Mouse (Mus musculus): ENCODE measurements at regions not wholly inside any gene's neighbourhood (a gene's known extent, or its start where the extent isn't known, plus 50 kb on each side); places are given as distances from the start of the nearest gene placed in this dataset.

DNA sequence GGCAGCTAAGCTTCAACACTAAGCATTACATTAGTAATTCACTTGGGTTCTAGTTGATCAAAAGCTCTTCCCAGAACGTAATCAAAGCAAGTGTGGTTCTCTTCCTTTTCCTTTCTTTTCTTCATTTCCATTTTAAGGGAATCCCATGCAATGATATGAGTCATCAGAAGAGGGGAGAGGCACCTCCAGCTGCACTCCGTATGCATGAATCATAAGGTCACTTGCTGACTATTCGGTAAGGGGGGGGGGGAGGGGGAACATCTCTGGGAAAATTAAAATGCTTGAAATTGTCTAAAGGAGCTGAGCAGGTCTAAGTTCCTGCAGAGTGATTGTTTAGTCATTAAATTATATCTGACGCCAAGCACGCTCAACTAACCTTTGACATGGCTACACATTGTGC, 275.9 kb downstream of the Arl4a start:
- Histone ChIP-seq H3K4me3 (ENCODE audit: low read depth, low read length) (no peak overlapping the region), H3K27ac (ENCODE audit: low read length) (no peak overlapping the region), H3K4me1 (ENCODE audit: control insufficient read depth, insufficient read depth, low read length) (no peaks in the 10 kb centered on the region; the same call in 1 of the 2 replicates), H3K4me2 (replicated peaks; ENCODE audit: low read depth, low read length) (no peak overlapping the region), H3K27me3 (ENCODE audit: control insufficient read depth, insufficient read depth, low read length) (no peaks in the 10 kb centered on the region), H3K9me3 (ENCODE audit: control insufficient read depth, low read depth, low read length) (no peaks in the 10 kb centered on the region), H3K9ac (replicated peaks; ENCODE audit: low read depth, low read length) (no peak overlapping the region), H3K36me3 (ENCODE audit: control insufficient read depth, insufficient read depth, low read length) (no peaks in the 10 kb centered on the region)
- WGBS, result 39% methylated on average over 5 of the region's 5 CpGs
- no peak for ATAC-seq (ENCODE audit: insufficient number of reproducible peaks, insufficient read depth, low FRiP score, low read depth)

DNA sequence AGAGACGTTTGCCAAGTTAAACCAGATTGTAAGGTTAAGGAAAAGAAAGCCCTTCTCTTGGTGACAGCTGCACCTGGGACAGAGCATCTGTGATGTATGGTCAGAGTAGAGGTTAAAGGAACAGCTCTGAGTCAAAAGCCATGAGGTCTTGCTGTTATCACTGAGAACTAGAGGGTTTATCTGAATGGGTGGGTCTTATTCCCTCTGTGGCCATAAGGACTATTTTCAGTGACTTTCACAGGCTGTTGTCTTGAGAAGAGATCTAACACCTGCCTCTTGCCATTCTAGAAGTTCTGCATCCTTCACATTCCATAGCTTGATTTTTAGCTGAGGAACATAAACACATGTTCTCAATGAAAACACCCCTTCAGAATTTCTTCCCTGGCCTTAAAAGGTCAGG, 276.5 kb downstream of the Arl4a start:
- WGBS, result 26% methylated on average over 1 of the region's 1 CpGs
- Histone ChIP-seq H3K36me3 (ENCODE audit: control insufficient read depth, insufficient read depth, low read length) (no peaks in the 10 kb centered on the region), H3K4me3 (ENCODE audit: low read depth, low read length) (no peak overlapping the region), H3K9ac (replicated peaks; ENCODE audit: low read depth, low read length) (no peak overlapping the region), H3K4me2 (replicated peaks; ENCODE audit: low read depth, low read length) (no peak overlapping the region), H3K4me1 (ENCODE audit: control insufficient read depth, insufficient read depth, low read length) (no peaks in the 10 kb centered on the region; the same call in 1 of the 2 replicates), H3K27me3 (ENCODE audit: control insufficient read depth, insufficient read depth, low read length) (no peaks in the 10 kb centered on the region), H3K27ac (ENCODE audit: low read length) (no peak overlapping the region), H3K9me3 (ENCODE audit: control insufficient read depth, low read depth, low read length) (no peaks in the 10 kb centered on the region)
- no peak for ATAC-seq (ENCODE audit: insufficient number of reproducible peaks, insufficient read depth, low FRiP score, low read depth)

DNA sequence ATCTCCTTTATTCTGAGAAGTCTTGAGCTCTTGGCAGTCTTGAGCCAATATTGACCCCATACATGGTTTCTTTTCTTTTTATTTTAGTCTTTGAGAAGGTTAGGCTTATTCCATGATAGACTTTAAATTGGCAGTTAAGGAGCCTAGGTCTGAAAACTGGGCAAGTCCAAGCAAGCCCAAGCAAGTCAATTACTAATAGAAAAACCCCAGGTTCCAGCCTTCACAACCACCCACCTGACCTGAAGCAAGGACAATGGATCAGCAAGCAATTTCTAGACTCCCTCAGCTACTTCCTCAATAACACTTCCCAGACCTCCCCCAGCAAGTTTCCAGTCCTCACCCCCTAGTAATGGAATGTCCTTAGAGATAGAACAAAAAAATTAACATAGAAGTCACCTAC, 279.9 kb downstream of the Arl4a start:
- Histone ChIP-seq H3K9me3 (ENCODE audit: control insufficient read depth, low read depth, low read length) (no peaks in the 10 kb centered on the region), H3K4me3 (ENCODE audit: low read depth, low read length) (no peak overlapping the region), H3K27me3 (ENCODE audit: control insufficient read depth, insufficient read depth, low read length) (no peaks in the 10 kb centered on the region), H3K9ac (replicated peaks; ENCODE audit: low read depth, low read length) (no peak overlapping the region), H3K27ac (ENCODE audit: low read length) (no peak overlapping the region), H3K4me2 (replicated peaks; ENCODE audit: low read depth, low read length) (no peak overlapping the region), H3K4me1 (ENCODE audit: control insufficient read depth, insufficient read depth, low read length) (no peaks in the 10 kb centered on the region; the same call in 1 of the 2 replicates), H3K36me3 (ENCODE audit: control insufficient read depth, insufficient read depth, low read length) (no peaks in the 10 kb centered on the region)
- no peak for ATAC-seq (ENCODE audit: insufficient number of reproducible peaks, insufficient read depth, low FRiP score, low read depth)

DNA sequence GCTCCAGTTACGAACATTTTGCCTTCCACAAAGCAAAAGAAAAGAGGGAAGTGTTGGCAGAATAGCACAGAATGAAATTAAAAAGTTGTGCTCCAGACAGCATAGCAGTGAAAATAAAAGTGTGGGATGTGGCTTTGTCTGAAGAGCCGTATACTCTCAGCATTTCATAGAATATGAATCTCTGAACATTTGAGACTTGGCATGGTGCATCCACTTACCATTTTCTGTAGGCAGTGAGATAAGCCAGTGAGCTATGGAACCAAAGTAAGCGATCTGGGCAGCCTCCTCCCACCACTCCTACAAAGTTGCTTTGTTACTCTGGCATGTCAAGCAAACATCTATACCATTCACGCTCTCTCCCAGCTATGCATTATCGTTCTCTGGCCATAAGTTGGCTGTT, 286.0 kb downstream of the Arl4a start:
- ATAC-seq (ENCODE audit: insufficient number of reproducible peaks, insufficient read depth, low FRiP score, low read depth), result no peak

DNA sequence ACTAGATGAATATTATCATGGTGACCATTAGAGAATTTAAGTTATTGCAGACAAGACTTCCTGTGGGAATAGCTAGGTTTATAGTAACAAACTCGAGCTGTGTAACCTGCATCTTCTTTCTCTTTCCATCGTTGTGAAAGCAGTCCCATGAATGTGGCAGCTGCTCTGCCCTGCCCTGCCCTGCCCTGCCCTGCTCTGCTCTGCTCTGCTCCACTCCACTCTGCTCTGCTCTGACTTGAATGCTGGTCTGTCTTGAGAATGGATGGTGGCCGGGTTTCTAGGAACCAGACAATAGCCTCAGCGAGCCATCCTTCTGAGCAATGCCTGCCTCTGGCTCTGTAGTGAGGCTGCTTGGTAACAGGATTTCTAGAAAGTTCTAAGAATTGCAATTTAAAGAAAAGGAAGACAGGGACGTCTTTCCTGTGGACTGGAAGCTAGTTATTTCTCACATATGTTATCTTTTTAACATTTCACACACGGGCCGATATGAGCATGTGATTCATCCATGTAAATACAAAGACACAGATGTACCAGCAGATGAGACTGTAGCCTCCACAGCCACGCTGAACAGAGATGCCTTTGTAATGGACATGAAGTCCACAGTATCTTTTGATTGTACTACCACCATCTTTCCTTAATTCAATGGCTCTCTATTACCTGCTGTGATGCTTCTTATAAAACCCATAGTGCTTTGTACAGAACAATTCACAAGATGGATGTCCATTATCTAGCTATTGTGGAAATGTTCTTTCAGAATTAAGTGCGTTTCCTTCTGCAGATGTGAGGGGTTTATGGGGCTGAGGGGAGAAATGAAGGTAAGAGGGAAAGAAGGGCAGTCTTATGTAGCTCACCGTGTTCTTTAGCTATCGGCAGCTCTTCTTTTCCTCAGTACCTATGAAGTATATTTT, 295.4 kb downstream of the Arl4a start:
- no peak overlapping the region for H3K4me3 ChIP-seq (ENCODE audit: low read depth, low read length)
- no peaks in the 10 kb centered on the region for H3K36me3 ChIP-seq (ENCODE audit: control insufficient read depth, insufficient read depth, low read length)
- no peak for ATAC-seq (ENCODE audit: insufficient number of reproducible peaks, insufficient read depth, low FRiP score, low read depth)
- no peak overlapping the region for H3K9ac ChIP-seq (replicated peaks; ENCODE audit: low read depth, low read length)
- H3K27me3 ChIP-seq (ENCODE audit: control insufficient read depth, insufficient read depth, low read length), result no peaks in the 10 kb centered on the region
- WGBS, result 62% methylated on average over 11 of the region's 11 CpGs
- H3K9me3 ChIP-seq (ENCODE audit: control insufficient read depth, low read depth, low read length), result no peaks in the 10 kb centered on the region
- no peaks in the 10 kb centered on the region for H3K4me1 ChIP-seq (ENCODE audit: control insufficient read depth, insufficient read depth, low read length)
- H3K27ac ChIP-seq (ENCODE audit: low read length), result no peak overlapping the region
- no peak overlapping the region for H3K4me2 ChIP-seq (replicated peaks; ENCODE audit: low read depth, low read length)

More for the DNA sequence above, 286.0 kb downstream of the Arl4a start:
- no peaks in the 10 kb centered on the region for H3K4me1 ChIP-seq (ENCODE audit: control insufficient read depth, insufficient read depth, low read length)
- no peak overlapping the region for H3K9ac ChIP-seq (replicated peaks; ENCODE audit: low read depth, low read length)
- no peak overlapping the region for H3K27ac ChIP-seq (ENCODE audit: low read length)
- WGBS, result 78% methylated on average over 5 of the region's 5 CpGs
- no peak overlapping the region for H3K4me2 ChIP-seq (replicated peaks; ENCODE audit: low read depth, low read length)
- no peaks in the 10 kb centered on the region for H3K9me3 ChIP-seq (ENCODE audit: control insufficient read depth, low read depth, low read length)
- H3K27me3 ChIP-seq (ENCODE audit: control insufficient read depth, insufficient read depth, low read length), result no peaks in the 10 kb centered on the region
- H3K4me3 ChIP-seq (ENCODE audit: low read depth, low read length), result no peak overlapping the region
- no peaks in the 10 kb centered on the region for H3K36me3 ChIP-seq (ENCODE audit: control insufficient read depth, insufficient read depth, low read length)

DNA sequence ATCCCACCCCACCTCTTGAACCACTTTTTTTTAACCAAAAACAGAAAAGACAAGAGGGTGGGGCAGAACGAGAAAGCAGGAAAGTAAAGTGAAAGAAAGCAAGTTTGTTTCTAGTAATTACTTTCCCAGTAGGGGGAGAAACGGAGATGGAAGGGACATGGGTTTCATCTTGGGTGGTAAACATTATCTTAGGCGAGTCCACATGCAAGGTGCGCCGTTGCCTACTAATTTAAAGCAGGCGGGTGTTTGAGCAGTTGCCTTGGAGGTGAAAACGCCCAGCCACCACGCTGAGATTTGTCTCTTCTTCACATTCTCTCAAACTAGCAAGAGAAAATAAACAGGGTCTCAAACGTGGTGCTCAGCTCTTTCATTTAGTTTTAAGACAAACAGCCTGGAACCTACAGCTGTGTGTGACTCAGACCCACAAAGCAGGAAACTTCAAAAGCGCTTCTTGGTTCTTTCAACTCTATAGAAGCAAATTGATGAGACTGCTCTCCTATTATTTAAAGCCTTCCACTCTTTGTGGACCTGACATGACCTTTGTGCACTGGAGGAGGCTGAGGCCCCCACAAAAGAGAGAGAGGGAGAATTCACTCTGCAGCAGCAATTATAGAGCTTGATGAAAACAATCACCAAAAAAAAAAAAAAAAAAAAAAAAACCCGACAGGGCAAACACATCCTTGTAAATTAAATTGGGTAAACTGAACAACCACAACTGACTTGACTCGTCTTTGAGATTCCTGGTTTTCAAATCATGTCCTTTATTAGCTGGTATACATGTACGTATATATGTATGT, 296.6 kb downstream of the Arl4a start:
- 25% methylated on average over 13 of the region's 13 CpGs for WGBS
- Histone ChIP-seq H3K4me1 (ENCODE audit: control insufficient read depth, insufficient read depth, low read length) (no peaks in the 10 kb centered on the region), H3K4me2 (replicated peaks; ENCODE audit: low read depth, low read length) (no peak overlapping the region)

DNA sequence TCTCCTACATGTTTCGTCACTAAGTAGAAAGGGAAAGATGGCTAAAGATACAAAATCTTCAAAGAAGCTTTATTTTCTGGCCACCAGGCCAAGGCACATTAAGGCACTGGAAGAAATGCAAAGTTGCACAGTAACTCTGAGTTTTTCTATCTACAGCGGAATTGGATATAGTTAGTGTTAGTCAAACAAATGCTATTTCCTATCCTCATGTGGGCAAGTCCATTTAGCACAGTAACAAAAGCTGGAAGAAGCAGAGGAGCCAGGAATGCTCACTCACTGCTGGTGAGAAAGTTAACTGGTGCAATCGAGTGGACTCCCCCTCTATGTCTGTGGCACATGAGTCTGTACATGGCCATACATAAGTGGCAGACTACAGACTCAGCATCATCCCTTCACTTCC, 300.9 kb downstream of the Arl4a start:
- no peak overlapping the region for H3K4me3 ChIP-seq (ENCODE audit: low read depth, low read length)
- H3K36me3 ChIP-seq (ENCODE audit: control insufficient read depth, insufficient read depth, low read length), result no peaks in the 10 kb centered on the region
- no peak overlapping the region for H3K9ac ChIP-seq (replicated peaks; ENCODE audit: low read depth, low read length)
- H3K4me1 ChIP-seq (ENCODE audit: control insufficient read depth, insufficient read depth, low read length), result no peaks in the 10 kb centered on the region
- H3K9me3 ChIP-seq (ENCODE audit: control insufficient read depth, low read depth, low read length), result no peaks in the 10 kb centered on the region
- 84% methylated on average over 3 of the region's 3 CpGs for WGBS
- ATAC-seq (ENCODE audit: insufficient number of reproducible peaks, insufficient read depth, low FRiP score, low read depth), result no peak
- H3K4me2 ChIP-seq (replicated peaks; ENCODE audit: low read depth, low read length), result no peak overlapping the region
- no peak overlapping the region for H3K27ac ChIP-seq (ENCODE audit: low read length)
- no peaks in the 10 kb centered on the region for H3K27me3 ChIP-seq (ENCODE audit: control insufficient read depth, insufficient read depth, low read length)

More for the DNA sequence above, 296.6 kb downstream of the Arl4a start:
- H3K9ac ChIP-seq (replicated peaks; ENCODE audit: low read depth, low read length), result no peak overlapping the region
- no peaks in the 10 kb centered on the region for H3K27me3 ChIP-seq (ENCODE audit: control insufficient read depth, insufficient read depth, low read length)
- no peaks in the 10 kb centered on the region for H3K36me3 ChIP-seq (ENCODE audit: control insufficient read depth, insufficient read depth, low read length)
- H3K9me3 ChIP-seq (ENCODE audit: control insufficient read depth, low read depth, low read length), result no peaks in the 10 kb centered on the region
- no peak for ATAC-seq (ENCODE audit: insufficient number of reproducible peaks, insufficient read depth, low FRiP score, low read depth)
- no peak overlapping the region for H3K4me3 ChIP-seq (ENCODE audit: low read depth, low read length)
- H3K27ac ChIP-seq (ENCODE audit: low read length), result no peak overlapping the region

DNA sequence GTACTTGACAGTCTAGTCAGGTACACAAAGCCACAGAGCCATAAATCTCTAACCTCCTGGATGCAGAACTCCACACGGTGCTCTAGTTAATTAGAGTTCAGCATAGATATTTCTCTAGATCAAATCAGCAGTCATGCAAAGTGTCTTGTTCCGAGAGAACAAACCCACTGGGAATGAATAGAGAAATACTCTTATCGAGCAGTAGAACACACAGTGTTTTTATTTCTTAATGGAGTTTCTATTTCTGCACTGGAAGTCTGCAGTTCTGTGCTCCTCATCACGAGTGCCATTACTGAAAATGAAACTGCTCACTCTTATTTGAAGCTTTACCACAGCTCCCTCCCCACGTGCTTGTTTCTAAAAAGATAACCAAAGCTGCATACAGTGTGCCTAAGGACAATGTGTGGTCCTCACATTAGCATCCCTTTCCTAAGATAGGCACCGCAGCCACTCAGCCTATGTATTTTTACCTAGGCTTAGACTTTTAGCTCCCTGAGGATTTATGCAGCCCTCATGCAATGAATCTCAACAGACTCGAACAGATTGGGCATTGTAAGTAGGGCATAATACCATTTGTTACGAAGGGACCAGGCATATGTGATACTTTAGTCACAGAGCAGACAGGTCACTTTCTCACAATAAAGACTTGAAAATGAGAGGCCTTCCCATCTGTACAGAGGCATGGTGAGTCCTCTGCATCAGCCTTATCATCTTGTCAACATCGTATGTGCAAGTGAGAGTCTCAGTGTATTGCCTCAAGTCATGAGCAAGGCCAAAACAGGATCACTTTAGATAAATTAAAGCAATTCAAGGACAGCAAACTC, 301.5 kb downstream of the Arl4a start:
- Histone ChIP-seq H3K27me3 (ENCODE audit: control insufficient read depth, insufficient read depth, low read length) (no peaks in the 10 kb centered on the region), H3K4me2 (replicated peaks; ENCODE audit: low read depth, low read length) (no peak overlapping the region), H3K4me1 (ENCODE audit: control insufficient read depth, insufficient read depth, low read length) (no peaks in the 10 kb centered on the region), H3K36me3 (ENCODE audit: control insufficient read depth, insufficient read depth, low read length) (no peaks in the 10 kb centered on the region), H3K9ac (replicated peaks; ENCODE audit: low read depth, low read length) (no peak overlapping the region), H3K27ac (ENCODE audit: low read length) (no peak overlapping the region), H3K4me3 (ENCODE audit: low read depth, low read length) (no peak overlapping the region), H3K9me3 (ENCODE audit: control insufficient read depth, low read depth, low read length) (no peaks in the 10 kb centered on the region)
- 58% methylated on average over 9 of the region's 9 CpGs for WGBS
- ATAC-seq (ENCODE audit: insufficient number of reproducible peaks, insufficient read depth, low FRiP score, low read depth), result no peak

All from stomach, embryonic 14.5 days (tissue).